Mouse (Mus musculus) lung, adult 18-20 months (tissue): ENCODE results near the gene C2cd3.

Experiments used
- DNase-seq, 2 experiments: peaks; one replicate each; pipeline ENCODE4 v3.0.0; 2022; ENCODE audit warnings: mixed read lengths in 2 of 2

C2cd3 gene

DNA sequence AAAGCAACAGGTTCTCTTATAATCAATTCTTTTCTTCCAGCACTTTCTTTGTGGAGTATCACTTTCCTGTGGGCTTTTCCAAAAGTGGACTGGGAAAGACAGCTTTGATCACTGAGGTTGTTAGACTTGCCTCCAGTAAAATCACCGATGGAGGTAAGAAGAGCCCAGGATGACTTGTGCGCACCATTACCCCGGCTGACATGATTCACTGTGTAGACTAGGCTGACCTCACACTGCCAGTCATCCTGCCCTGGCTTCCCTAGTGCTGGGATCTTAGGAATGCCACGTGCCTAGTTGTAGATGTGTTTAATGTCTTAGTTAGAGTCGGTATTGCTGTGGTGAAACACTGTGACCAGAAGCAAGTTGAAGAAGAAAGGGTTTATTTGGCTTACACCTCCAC is 35.6 kb downstream of the C2cd3 start:
- DNase-seq = no peak

DNA sequence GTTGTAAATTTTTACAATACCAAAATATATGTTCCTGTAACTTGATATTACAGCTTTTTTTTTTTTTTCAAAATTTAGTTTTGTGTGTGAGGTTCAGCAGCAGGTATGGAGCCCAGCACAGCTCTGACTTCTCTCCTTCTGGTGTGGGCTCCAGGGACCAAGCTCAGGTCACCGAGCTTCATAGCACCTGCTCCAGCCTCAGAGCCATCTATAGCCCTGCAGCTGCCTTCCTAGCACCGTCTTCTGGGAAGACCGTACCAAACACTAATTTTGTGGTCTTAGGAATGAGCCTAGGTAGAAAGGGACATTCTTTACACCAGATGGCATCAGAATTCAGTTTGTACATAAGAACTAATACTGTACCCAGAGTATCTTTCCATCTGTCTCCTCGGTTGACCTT is 36.7 kb downstream of the C2cd3 start:
- no peak for DNase-seq

DNA sequence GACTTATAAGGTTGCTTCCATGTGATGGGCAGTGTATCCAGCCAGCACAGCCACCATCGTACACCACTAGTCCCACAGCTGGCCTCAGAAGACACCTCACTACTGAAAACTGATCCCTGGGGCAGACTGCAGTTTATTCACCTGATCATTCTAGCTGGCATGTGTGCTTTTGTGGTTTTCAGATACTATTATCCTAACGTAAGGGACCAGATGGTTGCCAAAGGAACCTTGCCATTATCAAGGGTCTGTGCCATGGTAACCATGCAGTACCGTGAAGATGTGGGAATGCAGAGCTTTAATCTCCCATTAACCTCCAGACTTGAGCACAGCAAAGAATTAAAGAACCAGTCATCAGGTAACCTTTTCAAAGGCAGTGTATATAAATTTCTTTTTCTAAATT is 53.8 kb downstream of the C2cd3 start:
- DNase-seq = no peak

DNA sequence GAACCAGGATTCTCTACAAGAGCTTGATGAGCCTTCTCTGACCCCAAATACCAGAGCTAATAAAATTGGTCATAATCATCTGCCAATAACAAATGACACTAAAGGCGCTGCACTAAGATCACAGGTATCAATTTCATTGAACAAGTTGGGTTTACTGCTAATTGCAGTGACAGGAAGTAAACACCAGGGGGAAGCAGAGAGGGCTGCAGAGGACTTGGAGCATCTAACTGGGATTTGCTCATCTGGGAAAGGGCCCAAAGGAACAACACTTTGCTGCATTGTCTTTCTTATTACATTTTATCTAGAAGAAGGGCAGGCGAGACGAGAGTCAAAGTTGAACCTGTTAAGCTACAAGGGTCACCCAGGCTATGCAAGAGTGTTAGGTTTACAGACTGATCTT is 57.1 kb downstream of the C2cd3 start:
- DNase-seq = peak; percentile 65 to 75

DNA sequence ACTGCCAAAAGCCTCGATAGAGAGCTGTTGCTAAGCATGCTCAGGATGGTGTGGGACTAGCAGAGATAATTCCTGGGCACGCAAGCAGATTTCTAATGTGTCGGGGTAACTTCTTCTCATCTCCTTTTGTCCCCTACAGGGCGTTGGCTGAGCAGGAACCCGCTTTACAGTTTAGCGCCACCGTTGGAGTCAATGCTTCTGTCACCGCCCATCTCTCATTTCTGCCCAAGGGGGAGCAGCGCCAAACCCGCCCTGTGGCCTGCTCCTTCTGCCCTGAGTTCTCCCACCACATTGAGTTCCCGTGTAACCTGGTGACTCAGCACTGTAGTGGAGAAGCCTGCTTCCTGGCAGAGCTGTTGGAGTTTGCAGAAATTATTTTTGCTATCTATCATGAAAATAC is 57.9 kb downstream of the C2cd3 start:
- peak; percentile 7 to 19 for DNase-seq

DNA sequence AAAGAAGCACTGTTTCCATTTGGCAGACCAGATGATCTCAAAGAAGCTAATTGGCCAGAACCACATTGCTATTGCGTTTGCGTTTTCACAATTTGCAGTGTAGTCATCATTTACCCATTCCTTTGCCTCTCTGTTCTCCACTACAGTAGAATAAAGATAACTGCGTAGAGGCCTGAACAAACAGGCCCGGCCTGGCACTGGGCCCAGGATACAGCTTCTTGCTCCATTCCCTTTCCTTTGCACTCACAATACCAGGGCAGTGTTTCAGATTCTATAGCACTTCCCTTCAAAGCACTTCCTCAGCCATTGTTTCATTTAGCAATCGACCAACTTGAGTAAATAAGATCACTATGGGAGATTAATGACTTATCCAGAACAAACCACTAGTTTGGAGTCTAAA is 59.1 kb downstream of the C2cd3 start:
- peak; percentile 76 to 86 for DNase-seq

DNA sequence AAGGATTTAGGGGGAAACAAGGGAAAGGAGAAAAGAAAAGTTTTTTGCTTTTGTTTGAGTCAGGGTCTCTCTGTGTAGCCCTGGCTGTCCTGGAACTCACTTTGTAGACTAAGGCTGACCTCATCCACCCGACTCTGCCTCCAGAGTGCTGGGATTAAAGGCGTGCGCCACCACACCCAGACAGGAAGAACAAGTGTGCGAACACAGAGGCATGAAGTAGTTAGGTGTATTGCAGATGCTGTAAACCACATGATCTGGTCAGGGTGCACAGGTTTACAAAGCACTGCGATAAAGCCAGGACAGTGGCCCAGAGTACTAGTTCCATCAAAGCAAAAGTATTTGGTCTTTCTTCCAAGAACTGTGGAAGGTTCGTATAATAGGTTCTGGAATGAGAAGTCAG is 61.3 kb downstream of the C2cd3 start:
- DNase-seq = no peak

DNA sequence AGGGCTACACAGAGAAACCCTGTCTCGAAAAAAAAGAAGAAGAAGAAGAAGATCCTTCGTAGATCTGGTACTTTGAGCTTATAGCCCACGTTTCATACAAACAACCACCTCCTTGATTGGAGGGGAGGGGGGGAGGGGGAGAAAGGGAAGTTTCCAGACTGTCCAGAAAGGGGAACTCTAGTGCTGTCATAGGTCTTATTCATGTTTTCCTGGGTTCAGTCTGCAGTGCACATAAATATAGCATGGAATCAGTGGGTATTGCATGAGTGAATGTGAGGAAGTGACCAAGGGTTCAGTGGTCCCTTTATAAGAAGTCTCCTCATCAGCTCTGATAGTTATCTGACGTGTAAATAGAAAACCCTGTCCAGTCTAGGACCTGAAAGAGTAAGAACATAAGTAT is 71.7 kb downstream of the C2cd3 start:
- no peak for DNase-seq

DNA sequence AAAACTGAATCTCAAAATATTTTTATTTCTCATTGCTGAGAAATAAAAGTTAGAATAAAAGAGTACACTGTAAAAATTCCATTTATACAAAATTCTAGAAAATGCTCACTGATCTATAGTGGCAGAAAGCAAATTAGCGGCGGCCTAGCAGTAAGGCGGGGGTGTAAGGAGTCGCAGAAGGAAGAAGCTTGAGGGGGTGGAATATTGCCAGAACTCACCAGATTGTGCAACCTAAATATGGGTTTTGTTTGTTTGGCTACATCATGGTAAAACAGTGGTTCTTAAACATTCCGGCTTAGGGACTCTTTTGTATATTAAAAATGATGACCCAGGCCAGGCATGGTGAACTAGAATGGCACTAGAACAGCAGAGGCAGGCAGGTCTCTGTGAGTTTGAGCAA is 74.2 kb downstream of the C2cd3 start:
- DNase-seq = no peak

DNA sequence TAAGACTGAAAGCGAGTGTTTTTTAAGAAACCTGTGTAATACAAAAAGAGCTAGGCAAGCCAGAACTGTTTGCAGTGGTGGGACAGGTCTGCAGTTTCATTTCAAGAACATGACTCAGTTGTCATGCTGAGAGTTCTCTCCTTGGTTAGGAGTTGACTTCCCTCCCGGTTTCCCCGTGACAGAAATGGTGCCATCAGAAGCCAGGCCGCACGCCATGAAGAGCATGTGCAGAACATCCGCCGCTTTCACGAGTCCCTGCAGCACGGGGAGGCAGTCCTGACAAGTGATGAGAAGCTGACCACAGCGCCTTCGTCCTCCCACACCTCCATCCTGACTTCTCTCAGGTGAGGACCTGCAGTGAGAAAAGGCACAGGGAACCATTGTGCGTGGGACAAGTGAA is 76.5 kb downstream of the C2cd3 start:
- no peak for DNase-seq

DNA sequence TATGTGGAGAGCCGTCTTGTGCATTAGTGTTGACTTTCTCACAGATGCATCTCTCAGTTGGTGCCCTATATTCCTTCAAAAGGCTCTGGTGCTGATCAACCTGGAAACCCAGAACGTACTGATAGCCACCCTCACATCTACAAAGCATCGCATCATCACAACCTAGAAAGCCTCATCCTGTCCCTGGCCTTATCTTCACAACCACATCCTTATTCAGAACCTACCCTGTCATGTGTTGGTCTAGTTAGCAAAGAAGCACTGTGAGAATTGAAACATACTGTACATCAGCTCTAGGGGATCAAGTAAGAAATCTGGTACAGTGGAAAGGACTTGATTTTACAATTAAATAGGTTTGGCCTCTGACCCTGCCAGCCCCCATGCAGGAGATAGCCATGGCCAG is 77.0 kb downstream of the C2cd3 start:
- DNase-seq = no peak

DNA sequence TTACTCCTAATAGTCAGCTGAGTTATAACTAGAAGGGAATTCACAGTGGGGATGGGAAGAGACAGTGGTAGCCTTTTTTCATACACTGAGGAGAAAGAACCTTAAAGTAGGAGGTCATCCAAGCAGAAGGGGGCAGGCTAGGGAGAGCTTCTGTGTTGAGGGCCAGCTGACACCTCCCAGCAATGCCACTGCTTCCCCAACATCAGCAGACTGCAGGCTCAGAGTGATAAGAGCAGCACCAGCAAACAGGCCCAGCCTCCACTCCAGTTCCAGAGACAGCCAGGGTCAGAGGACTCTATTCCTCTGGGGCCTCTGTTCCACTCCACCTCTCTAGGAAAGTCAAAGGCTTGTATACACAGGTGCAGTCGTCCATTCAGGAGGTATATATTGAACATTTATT is 86.1 kb downstream of the C2cd3 start:
- no peak for DNase-seq

DNA sequence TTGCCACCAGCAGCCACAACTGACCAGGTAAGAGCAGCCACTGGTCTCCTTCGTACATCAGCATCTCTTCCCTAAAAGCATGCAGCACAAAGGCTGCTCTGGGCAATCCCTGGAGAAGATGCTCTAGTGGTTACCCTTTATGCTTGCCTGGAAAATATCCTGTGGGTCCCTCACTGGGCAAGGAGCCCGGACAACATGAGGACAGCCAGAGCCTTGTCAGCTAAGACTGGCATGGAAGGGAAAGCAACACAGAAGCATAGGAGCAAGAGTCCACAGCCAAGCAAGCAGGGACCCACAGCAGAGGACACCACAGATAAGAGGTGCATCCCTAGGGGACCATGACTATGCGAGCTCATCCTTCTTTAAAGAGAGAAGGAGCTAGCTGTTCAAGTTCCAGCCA is 87.8 kb downstream of the C2cd3 start:
- DNase-seq = no peak

DNA sequence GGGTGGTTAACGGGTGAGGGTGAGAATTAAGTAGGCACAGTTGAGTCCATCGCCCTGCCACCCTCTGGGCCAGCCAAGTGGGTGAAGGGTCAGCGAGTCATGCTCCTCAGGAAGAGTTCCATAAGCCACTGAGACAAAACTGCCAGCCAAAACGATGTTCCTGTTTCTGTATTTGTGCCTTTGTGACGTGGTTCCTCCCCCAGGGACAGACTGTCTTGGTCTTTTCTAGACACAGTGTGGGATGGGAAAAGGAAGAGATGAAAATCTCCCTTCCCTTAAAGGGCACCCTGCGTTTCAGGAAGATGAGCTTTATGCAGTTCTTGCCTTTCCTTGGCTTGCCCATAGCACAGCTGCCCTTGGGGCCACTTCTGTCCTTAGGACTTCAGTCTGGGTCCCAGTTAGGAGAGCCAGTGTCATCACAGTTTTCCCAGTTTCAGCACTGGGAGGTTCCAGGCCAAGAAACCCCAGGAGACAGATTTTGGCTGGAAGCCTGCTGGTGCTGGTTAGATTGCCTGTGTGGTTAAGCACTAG is 89.7 kb downstream of the C2cd3 start:
- peak; percentile 88 to 92 for DNase-seq

DNA sequence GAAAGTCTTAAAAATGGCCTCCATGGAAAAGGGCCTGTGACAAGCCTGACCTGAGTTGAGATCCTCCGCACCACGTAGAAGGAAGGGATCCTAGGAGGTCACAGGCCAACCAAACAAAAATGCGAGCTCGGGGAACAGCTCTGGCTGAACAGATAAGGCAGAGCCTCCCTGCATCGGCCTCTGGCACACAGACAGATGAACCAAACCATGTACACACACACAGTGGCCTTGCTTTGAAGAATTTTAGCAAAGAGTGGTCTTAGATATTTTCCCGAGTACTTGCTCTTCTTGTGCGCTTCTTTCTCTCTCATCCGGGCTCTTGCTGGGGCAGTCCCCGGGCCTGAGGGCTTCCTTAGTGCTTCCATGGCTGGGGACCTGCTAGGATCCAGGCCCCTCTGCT is 91.2 kb downstream of the C2cd3 start:
- no peak for DNase-seq

DNA sequence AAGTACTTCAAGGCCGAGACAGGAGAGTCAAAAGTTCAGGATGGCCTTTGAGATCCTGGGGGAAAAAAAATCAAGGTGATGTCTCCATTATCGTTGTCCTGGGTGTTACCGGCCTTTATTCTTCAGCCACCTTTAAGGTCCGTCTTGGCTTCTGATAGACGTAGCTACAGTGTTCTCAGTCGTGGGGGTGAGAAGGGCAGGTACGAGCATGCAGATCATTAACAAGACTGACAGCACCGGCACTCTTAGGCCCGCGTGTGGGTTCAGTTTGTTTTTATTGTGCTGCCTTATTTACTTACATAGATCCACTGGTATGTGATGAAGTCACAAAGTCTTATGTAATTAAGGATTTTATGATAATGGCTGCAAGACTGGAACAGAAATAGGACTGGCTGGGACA is 91.7 kb downstream of the C2cd3 start:
- no peak for DNase-seq

DNA sequence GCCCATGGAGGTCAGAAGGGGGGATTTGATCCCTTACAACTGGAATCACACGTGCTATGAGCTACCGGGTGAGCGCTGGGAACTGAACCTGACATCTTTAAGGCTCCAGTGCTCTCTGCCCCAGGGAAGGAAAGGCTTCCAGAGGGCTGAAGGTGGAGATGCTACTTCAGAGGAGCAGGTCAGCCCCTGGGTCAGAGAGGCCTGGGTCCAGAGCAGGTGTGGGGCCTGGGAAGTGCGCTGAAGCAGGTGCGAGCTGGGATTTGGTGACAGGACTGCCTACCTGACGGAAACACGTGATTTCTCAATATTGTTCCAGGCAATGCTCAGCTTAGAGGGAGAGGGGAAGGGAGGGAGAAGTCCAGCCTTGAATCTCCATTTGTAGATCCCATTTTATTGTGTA is 92.2 kb downstream of the C2cd3 start:
- no peak for DNase-seq

DNA sequence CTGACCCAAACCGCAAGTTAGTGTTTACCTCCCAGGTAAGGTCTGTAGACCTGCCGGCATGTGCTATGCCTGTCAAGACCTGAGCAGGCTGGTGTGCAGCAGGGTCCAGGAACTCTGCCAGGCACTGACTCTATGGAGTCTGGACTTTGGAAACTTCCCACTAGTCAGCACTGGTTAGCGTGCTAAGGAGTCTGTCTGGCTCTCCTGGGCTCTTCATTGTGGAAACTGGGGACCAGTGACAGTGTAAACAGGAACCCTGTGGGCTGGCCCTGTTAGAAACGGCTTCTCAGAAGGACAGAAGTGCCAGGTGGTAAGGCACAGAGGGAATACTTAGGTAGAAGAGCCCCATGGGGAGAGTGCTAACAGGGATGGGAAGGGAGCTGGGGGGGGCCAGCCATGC is 93.2 kb downstream of the C2cd3 start:
- DNase-seq = peak; percentile 49 to 72

DNA sequence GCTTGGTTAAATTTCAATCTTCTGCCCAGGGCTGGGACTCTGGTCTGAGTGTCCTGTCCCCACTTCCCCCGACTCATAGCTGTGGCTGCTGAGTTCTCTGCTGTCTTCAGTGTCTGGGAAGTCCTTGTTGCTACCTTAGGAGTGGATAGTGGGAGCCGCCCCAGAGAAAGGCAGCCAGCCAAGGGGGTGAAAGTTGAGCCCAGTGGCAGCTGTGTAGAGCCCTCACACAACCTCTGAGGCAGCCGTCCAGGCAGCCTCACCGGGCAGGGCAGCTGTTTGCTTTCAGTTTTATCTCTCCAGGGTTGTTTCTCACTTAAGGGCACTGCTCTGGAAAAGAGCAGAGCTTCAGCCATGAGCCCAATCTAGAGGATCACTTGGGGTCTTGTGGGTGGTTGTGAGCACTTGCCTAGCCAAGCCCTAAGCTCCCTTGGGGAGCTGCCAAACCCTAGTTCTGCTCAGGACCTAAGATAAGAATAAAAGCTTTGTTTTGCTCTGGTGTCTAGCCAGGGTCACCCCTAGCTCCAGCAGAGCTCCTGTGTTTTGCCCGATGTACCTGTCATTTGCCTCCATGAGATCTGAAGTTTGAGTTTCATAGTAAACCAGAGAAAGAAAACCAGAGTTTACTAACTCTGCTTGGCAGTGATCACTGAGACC is 93.8 kb downstream of the C2cd3 start:
- DNase-seq = peak; percentile 94 to 96

DNA sequence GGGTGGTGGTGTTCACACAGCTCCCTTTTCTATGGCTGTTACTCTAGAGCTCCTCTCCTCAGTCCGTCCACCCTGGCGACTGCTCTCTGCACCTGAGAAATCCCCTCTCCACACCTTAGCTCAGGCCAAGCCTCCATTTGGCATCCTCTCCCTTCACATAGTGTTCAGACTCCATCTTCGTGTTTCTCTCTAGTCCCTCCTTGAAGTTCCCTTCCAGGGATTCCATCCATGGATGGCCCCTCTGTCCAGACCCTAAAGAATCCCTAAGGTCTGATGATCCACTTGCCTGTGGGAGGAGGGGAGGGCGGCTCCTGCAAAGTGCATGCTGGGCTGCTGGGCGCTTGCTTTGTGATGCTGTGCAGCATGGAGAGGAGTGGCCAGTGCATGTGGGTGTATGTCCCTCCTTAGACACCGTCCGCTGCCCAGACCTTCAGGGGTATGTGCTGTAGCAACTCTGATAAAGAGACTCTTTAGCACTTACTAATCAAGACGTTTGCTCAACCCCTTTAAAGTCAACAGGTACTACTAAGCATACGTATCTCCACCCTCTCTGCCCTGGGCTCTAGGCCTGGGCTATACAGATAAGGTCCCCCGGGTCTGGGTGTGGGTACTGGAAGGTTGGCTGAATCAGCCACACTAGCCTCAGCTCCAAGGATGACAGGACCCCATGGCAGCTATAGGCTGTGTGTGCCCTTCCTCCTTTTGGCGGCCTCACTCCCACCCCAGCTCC is 94.9 kb downstream of the C2cd3 start:
- no peak for DNase-seq

DNA sequence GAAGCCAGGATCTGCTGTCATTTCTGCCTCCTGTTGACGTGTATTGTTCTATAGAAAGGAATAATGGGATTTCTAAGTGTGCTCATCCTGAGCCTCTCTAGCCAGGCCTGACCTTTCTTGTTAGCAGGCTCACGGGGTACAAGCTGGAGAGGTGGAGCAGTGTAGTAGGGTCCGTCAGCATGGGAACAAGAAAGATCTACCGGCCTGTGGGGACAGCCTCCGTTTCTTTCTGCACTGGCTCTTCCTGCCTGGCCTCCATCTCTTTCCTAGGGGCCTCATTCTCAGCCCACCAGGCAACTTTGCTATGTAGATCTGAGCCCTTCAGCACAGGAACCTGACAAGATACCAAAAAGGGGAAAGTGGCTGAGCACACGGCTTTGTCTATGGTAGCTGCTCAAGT is 96.7 kb downstream of the C2cd3 start:
- DNase-seq = no peak

DNA sequence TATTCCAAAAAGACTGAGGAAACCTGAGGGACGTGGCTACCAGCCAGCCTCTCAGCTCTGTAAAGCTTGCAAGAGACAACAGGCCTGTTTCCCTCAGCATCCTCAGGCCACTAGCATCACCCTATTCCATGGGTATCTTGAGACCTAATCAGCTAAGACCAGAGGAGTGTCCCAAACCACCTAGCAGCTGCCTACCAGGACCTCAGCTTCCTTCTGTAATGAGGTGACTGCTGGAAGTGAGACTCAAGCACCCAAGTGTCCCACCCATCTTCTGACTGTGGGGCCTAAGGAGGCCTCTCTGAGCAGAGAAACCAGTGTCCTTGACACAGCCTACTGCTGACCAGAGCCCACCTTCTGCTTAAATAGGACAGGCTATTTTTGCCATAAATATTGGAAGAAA is 97.5 kb downstream of the C2cd3 start:
- no peak for DNase-seq

DNA sequence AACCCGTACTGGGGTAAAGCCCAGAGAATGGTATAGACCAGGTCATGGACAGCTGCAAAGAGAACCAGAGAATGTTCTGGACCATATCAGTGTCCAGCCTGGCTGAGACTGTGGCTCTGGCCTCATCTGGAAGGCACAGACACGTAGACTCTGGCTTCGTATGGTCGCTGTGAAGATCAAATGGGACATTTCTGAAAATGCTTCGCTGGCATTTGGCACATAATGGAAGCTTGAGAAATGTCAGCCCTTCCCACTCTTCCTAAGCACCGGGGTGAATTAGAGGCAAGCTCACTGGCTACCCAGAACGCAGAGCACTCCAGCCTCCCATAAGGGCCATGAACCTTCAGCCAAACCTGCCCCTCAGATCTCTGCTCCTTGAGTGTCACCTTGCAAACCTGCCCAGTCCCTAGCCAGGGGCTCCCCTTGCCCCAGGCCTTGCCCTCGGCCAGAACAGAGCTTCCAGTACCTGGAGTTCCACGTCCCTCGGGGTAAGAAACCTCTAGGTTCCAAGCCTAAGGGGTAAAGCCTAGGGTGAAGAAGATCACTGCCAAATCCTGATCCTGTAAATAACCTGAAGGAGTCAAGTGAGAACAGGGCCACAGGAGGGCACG is 98.9 kb downstream of the C2cd3 start:
- no peak for DNase-seq

DNA sequence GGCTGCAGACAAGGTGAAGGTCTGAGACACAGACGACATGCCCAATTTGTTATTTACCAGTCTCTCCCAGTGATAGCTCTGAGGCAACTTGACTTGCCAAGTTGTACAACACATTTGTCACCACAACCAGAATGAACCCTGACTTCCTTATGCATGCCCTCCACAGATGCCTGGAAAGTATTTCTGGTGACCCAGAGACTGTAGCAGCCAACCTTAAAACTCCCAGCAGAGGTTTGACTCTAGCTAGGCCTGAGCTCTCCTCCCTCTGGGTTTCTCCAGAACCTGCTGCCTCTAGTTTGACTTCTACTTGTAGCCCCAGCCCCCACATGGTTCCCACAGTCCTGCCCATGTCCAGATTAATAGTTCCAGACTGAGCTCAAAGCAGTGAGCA is 99.4 kb downstream of the C2cd3 start:
- no peak for DNase-seq
